Mouse (Mus musculus): ENCODE data around the gene Pla2g1b. TPM values are rescaled to one million over a fixed set of nuclear protein-coding genes. Genes with fewer than 3 reads are reported as not detected.

Gene Pla2g1b
- polyA plus RNA-seq, 1 experiment from 2014 or later = not detected

DNA sequence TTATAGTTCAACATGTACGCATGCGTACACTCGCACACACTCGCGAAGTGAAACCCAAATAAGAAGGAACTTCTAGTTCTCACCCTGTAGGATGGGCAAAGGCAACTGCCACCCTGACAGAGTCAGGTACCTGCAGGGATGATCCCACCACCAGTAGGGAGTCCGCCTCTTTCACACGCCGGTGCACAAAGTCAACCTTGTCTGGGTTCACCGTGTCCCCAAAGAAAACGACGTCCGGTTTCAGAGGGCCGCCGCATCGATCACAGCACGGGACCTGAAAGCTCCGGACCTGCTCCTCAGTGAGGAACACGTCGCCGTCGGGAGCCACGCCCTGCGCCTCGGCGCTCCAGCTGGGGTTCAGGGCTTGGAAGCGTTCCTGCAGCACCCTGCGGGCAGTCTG is 14.0 kb downstream of the Pla2g1b start:
- Histone ChIP-seq H3K4me2 (peak overlapping the region; percentile 38), H3K4me3 (replicated peaks) (peak overlapping the region; percentile 23), H3K27ac (no peak overlapping the region), H3K9ac (peak overlapping the region; percentile 17; the same call in 1 of the 2 replicates), H3K4me1 (peaks cover 37% of the 10 kb centered on the region), H3K27me3 (peaks cover 39% of the 10 kb centered on the region), H3K9me3 (no peaks in the 10 kb centered on the region), H3K36me3 (replicated peaks) (no peaks in the 10 kb centered on the region; the same call in 1 of the 2 replicates)
- 13% methylated on average over 27 of the region's 27 CpGs for WGBS
- no peak for ATAC-seq (ENCODE audit: low FRiP score)

DNA sequence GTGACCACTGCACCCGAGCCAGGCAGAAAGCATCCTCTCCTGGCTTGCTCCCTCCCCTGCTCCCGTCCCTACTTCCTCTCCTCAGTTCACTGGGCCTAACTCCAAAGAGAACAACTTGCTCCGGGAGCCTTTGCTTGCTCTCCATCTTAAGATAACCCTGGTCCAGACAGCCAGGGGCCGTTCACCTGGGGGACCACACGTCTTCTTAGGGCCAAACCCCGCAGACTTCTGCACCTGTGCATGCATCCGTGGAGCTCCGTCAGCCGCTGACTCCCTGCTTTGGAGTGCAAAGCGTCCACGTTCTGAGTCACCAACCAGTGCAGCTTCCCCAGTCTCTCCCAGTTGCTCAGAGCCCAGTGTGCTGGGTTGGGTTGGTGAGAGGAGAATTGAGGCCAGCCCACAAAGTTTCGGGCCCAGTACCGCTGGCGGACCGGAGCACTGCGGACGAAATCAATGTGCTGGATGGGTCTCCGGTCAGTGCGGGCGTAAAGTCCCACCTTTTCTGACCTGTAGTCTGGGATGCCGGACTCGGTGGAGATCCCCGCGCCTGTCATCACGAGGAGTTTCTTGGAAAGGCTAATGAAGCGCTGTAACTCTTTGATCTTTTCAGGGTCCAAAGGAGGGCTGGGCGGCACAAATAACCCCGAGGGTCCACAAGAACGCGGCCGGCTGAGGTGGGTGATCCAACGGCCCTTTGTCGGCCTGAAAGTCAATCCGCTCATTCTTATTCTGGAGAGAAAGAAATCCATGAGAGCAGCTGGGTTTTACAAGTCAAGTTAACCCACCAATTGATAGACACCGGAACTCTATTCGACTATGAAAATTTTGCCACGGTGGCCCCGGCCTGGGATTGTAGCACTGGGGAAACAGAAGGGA is 16.6 kb downstream of the Pla2g1b start:
- Histone ChIP-seq H3K27me3 (peaks cover 39% of the 10 kb centered on the region), H3K27ac (no peak overlapping the region), H3K4me1 (peaks cover 24% of the 10 kb centered on the region), H3K4me2 (peak overlapping the region; percentile 41), H3K9me3 (no peaks in the 10 kb centered on the region), H3K36me3 (replicated peaks) (no peaks in the 10 kb centered on the region), H3K9ac (no peak overlapping the region), H3K4me3 (replicated peaks) (peak overlapping the region; percentile 18)
- ATAC-seq (ENCODE audit: low FRiP score) = no peak
- WGBS = 21% methylated on average over 38 of the region's 38 CpGs

DNA sequence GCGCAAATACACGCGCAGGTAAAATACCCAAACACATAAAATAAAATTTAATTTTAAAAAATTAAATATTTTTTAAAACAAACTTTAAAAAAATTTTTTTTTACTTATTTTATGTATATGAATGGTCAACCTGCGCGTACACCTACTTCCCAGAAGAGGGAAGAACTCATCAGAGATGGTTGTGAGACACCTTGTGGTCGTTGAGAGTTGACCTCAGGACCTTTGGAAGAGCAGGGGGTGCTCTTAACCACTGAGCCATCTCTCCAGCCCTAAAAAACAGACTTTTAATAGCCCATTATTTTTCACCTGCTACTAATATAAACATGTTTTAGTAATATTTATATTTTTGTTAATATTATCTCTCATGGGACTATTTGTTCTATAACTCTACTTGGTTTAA is 17.3 kb downstream of the Pla2g1b start:
- Histone ChIP-seq H3K4me1 (peaks cover 24% of the 10 kb centered on the region), H3K27me3 (peaks cover 39% of the 10 kb centered on the region), H3K9me3 (no peaks in the 10 kb centered on the region), H3K4me2 (no peak overlapping the region), H3K36me3 (replicated peaks) (no peaks in the 10 kb centered on the region), H3K27ac (no peak overlapping the region), H3K4me3 (replicated peaks) (no peak overlapping the region), H3K9ac (no peak overlapping the region)
- no peak for ATAC-seq (ENCODE audit: low FRiP score)
- WGBS = 21% methylated on average over 6 of the region's 6 CpGs

DNA sequence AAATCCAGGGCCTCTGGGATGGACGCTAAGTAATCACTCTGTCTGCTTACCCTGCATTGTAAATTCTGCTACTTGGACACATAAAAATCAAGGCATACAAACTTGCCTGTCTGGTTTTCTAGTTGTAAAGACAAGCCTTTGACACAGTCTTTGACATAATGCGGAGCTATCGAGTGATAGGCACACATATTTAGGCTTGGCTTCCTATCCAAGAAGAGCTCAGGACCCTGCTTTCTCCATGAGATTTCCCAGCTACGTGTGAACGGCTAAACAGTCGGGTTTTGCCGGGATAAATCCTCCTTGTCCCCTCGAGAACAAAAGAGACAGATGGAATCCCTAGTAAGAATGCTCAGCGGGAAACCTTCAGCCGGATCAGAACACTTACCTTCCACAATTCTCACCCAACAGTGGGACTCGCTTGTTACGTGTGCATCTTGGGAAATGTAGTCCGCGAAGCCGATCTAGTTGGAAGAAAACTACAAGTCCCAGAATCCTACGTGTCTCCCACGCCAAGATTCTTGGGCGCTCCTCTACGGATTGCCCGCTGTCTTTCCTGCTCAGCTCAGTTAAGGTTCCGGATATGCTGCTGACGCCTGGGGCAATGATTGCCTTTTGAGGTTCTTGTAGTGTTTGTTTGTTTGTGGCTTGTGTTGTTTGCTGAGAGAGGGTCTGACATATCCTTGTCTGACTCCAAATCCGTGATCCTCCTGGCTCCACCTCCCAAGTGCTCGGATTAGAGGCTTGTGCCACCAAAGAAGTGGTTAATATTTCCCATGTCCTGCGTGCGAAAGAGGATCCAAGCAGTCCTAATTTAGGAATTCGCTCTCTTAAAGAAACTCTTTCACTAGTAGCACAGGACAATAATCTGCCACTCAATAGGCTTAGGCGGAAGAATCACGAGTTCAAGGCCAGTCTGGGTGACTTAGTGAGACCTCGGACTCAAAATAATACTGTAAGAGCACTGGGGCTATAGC is 18.2 kb downstream of the Pla2g1b start, which contains the start of gene Sirt4:
Sirt4 (minus strand) TSS at position 779 of the 974 bp plus-strand sequence.
- Histone ChIP-seq H3K27me3 (peaks cover 39% of the 10 kb centered on the region), H3K27ac (peak within 1 kb of the TSS; percentile 57), H3K4me1 (peaks cover 28% of the 10 kb centered on the region), H3K36me3 (replicated peaks) (no peaks in the 10 kb centered on the region), H3K9me3 (no peaks in the 10 kb centered on the region), H3K9ac (peak within 1 kb of the TSS; percentile 53), H3K4me3 (replicated peaks) (peak within 1 kb of the TSS; percentile 35), H3K4me2 (peak within 1 kb of the TSS; percentile 54)
- WGBS = 8% methylated on average over 30 of the region's 30 CpGs
- ATAC-seq (ENCODE audit: low FRiP score) = peak; percentile 83

DNA sequence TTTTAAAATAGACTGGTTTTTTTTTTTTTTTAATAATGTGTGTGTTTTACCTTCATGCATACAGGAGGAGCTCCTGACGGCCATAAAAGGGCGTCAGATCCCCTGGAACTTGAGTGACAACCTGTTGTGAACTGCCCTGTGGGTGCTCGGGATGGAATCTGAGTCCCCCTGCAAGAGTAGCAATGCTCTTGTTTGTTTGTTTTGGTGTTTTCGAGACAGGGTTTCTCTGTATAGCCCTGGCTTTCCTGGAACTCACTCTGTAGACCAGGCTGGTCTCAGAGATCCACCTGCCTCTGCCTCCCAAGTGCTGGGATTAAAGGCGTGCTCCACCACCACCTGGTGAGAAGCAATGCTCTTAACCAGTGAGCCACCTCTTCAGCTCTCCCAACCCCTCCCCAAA is 18.9 kb downstream of the Pla2g1b start:
- no peak overlapping the region for H3K27ac ChIP-seq
- H3K4me3 ChIP-seq (replicated peaks) = peak overlapping the region; percentile 35; the same call in 1 of the 2 replicates
- WGBS = 76% methylated on average over 5 of the region's 5 CpGs
- H3K36me3 ChIP-seq (replicated peaks) = no peaks in the 10 kb centered on the region
- peaks cover 31% of the 10 kb centered on the region for H3K27me3 ChIP-seq
- ATAC-seq (ENCODE audit: low FRiP score) = no peak
- 0 out of 2 replicates have a peak overlapping the region, but pooled peaks have one; percentile 48 for H3K9ac ChIP-seq
- peak overlapping the region; percentile 54 for H3K4me2 ChIP-seq
- H3K9me3 ChIP-seq = no peaks in the 10 kb centered on the region
- H3K4me1 ChIP-seq = peaks cover 32% of the 10 kb centered on the region

DNA sequence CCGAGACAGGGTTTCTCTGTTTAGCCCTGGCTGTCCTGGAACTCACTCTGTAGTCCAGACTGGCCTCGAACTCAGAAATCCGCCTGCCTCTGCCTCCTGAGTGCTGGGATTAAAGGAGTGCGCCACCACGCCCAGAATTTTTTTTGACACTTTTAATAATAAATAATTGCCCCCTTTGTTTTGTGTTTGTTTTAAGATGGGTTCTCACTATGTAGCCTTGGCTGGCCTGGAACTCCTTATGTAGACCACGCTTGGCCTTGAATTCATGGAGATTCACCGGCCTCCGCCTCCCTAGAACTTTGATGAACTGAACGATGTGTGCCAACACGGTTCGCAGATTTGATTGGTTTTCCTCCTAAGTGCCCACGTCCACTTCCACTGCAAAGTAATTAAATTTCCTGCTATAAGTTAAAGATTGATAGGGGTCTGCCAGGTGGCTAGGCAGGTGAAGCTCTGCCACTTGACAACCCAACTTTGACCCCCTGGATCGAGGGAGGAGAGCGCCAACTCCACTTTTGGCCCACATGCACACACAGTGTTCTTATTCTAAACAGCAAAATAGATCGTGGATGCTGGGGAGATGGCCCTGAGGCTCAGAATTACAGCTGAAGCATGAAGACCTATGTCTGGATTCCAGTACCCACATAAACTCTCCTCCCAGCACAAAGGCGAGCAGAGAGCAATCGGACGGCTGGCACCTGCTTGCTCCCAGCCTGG is 19.6 kb downstream of the Pla2g1b start:
- H3K9ac ChIP-seq = no peak overlapping the region
- ATAC-seq (ENCODE audit: low FRiP score) = no peak

DNA sequence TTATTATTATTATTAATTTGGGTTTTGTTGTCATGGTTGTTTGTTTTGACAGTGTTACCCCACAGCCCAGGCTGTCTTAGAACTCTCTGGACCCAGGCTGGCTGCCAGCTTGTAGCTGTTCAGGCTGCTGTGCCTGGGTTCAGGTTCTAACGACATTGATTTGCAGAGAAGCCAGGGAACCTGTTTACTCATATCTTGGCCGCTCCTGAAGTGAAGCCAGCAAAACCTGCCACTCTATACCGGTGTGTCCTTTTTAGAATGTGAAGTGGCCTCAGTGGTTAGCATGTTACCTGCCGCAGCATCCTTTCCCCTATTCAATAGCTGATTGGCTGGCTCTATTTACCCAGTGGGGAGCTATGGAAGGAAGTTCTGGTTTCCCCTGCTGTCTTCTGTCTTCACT is 20.7 kb downstream of the Pla2g1b start:
- no peak for ATAC-seq (ENCODE audit: low FRiP score)
- Histone ChIP-seq H3K4me1 (peaks cover 36% of the 10 kb centered on the region), H3K4me3 (replicated peaks) (no peak overlapping the region), H3K9ac (no peak overlapping the region), H3K9me3 (no peaks in the 10 kb centered on the region), H3K36me3 (replicated peaks) (no peaks in the 10 kb centered on the region), H3K4me2 (no peak overlapping the region), H3K27ac (no peak overlapping the region), H3K27me3 (peaks cover 18% of the 10 kb centered on the region)
- WGBS = 60% methylated on average over 4 of the region's 4 CpGs

More for the DNA sequence above, 19.6 kb downstream of the Pla2g1b start:
- Histone ChIP-seq H3K9me3 (no peaks in the 10 kb centered on the region), H3K4me1 (peaks cover 29% of the 10 kb centered on the region), H3K27ac (no peak overlapping the region), H3K27me3 (peaks cover 25% of the 10 kb centered on the region), H3K36me3 (replicated peaks) (no peaks in the 10 kb centered on the region), H3K4me3 (replicated peaks) (no peak overlapping the region), H3K4me2 (no peak overlapping the region)
- 88% methylated on average over 18 of the region's 18 CpGs for WGBS

DNA sequence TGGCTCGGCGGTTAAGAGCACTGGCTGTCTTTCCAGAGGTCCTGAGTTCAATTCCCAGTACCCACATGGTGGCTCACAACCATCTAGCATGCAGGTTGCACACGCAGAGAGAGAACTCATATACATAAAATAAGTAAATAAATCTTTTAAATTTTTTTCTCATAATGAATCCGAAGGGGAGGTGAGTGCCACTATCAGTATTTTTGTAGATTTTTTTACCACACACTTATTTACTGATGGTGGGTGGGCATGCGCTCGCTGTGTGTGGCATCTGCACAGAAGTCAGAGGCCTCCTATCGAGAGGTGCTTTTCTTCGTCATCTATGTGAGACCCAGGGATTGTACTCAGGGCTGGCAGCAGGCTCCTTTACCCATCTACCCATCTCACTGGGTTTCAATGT is 21.3 kb downstream of the Pla2g1b start:
- H3K4me1 ChIP-seq = peaks cover 40% of the 10 kb centered on the region

DNA sequence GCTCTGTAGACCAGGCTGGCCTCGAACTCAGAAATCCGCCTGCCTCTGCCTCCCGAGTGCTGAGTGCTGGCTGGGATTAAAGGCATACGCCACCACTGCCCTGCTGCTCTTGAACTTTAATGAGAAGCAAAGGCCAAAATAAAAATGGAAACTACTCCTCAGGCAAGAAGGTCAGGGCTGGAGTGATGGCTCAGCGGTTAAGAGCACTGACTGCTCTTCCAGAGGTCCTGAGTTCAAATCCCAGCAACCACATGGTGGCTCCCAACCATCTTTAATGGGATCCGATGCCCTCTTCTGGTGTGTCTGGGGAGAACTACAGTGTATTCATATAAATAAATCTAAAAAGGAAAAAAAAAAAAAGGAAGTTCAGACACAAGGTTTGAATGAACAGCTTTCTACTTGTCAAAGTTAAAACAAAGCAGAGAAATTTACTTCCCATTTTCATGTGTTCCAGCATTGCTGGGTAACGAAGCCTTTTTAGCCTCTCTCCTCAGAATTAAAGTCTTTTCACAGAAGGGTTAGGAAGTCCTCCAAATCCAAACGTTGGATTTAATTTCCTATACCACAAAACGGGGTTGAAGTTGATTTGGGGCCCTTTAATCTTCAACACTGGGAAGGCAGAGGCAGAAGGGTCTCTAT is 22.0 kb downstream of the Pla2g1b start:
- no peaks in the 10 kb centered on the region for H3K9me3 ChIP-seq
- H3K27me3 ChIP-seq = peaks cover 8% of the 10 kb centered on the region
- H3K4me3 ChIP-seq (replicated peaks) = no peak overlapping the region
- ATAC-seq (ENCODE audit: low FRiP score) = no peak
- 78% methylated on average over 9 of the region's 9 CpGs for WGBS
- H3K4me2 ChIP-seq = no peak overlapping the region
- peaks cover 33% of the 10 kb centered on the region for H3K4me1 ChIP-seq
- no peaks in the 10 kb centered on the region for H3K36me3 ChIP-seq (replicated peaks)
- H3K9ac ChIP-seq = no peak overlapping the region
- H3K27ac ChIP-seq = no peak overlapping the region

More for the DNA sequence above, 21.3 kb downstream of the Pla2g1b start:
- Histone ChIP-seq H3K9me3 (no peaks in the 10 kb centered on the region), H3K36me3 (replicated peaks) (no peaks in the 10 kb centered on the region), H3K4me2 (no peak overlapping the region), H3K27me3 (peaks cover 15% of the 10 kb centered on the region), H3K9ac (no peak overlapping the region), H3K4me3 (replicated peaks) (no peak overlapping the region), H3K27ac (no peak overlapping the region)
- WGBS = 87% methylated on average over 8 of the region's 8 CpGs
- ATAC-seq (ENCODE audit: low FRiP score) = no peak

DNA sequence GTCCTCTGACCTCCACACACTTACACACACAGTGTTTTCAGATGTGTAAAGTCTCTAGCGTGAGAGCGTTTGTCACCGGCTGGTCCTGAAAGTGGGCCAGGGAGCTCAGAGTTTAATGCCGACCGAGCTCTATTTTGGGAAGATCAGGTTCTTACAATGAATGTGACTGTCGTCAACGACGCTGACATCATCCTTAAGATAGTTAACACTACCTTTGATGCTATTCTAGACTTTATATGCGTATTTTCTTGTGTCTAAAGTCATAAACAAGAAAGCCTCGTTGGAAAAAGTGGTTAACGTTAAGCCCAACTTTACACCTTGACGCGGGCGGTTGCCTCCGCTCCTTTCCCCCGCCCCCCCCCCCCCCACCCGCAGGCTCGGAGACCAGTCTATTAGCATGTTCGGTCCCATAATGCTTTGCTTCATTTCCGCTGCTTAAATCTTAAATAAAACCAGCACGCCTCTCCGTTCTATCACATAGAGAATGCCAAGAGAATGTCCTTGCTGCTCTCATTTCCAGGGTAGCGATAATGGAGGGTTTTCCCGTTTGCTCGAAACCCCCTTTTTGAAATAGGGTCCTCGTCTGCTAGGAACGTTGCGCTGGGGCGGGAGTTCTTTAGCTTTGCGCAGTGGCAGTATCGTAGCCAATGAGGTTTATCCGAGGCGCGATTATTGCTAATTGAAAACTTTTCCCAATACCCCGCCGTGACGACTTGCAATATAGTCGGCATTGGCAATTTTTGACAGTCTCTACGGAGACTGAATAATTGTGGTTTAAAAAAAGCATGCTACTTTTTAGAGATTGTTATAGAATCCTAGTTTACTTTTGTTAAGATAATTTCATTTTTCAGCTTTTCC is 23.0 kb downstream of the Pla2g1b start:
- H3K9ac ChIP-seq = peak overlapping the region; percentile 64
- peaks cover 34% of the 10 kb centered on the region for H3K4me1 ChIP-seq
- no peaks in the 10 kb centered on the region for H3K36me3 ChIP-seq (replicated peaks)
- peaks cover 4% of the 10 kb centered on the region; the same call in 1 of the 2 replicates for H3K27me3 ChIP-seq
- no peaks in the 10 kb centered on the region for H3K9me3 ChIP-seq
- peak; percentile 79 for ATAC-seq (ENCODE audit: low FRiP score)
- peak overlapping the region; percentile 36 for H3K4me3 ChIP-seq (replicated peaks)
- H3K27ac ChIP-seq = peak overlapping the region; percentile 100
- under 1% methylated on average over 38 of the region's 39 CpGs for WGBS
- peak overlapping the region; percentile 73 for H3K4me2 ChIP-seq

All from forebrain, embryonic 12.5 days (tissue).